Mouse (Mus musculus) 3T3-L1 (cell line): ENCODE measurements around the gene Dpysl4.

Experiments
- DNase-seq: peaks from one replicate; pipeline ENCODE4 v3.0.0-alpha.2; 2015; ENCODE audit warnings: low read depth, low spot score

Dpysl4 gene

DNA sequence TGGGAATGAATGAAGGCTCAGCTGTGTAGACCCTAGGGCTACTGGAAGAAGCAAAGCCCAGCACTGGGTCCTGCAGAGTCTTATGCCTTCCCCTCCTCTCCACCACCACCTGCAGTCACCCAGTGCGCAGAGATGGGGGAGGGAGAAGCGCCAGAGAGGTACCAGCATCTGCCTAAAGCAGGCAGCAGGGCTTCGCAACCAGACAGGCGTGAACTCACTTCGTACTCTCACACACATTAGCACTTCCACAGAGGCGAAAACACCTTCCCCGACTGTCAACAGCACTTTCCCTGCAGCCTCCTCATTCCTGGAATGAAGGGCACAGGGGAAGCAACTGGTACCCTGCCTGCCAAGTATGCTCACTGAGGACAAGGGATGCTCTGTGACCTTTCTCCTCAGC, 63.6 kb downstream of the Dpysl4 start:
- no peak for DNase-seq

DNA sequence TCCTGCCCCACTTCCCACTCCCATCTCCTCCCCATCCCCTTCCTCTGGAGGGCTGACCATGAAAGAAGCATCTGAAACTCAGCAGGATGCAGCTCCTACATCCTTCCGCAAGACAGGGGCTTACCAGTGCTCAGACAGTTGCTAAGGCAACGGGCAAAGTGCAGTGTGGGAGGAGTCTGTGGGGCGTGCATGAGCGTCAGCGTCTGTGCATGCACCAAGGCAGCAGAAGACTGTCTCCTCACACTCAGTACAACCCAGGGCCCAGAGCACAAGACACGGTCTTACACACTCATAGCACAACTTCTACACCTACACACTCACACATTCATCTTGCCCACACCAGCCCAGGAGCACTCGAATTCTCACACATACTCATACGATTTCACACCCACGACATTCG, 65.3 kb downstream of the Dpysl4 start:
- DNase-seq: no peak
